Mouse (Mus musculus) intestine, embryonic 14.5 days (tissue): ENCODE data around the gene Itga5. TPM values are rescaled to one million over a fixed set of nuclear protein-coding genes. Genes with fewer than 3 reads are reported as not detected.

Experiments
- ATAC-seq: fragments of 200-750 bp; cut with Nextera tagmentation; replicated peaks from 2 replicates; pipeline ENCODE4 v1.8.0; 2017; ENCODE audit warnings: low read depth, moderate number of reproducible peaks, moderate TSS enrichment, moderate library complexity; ENCODE audit not compliant: low FRiP score, low TSS enrichment
- DNase-seq: peaks from one replicate; pipeline ENCODE4 v3.0.0-alpha.2; 2018; ENCODE audit warnings: low spot score
- H3K27ac ChIP-seq: fragments of 300-500 bp; sonication (generic); 2 replicates; pipeline ENCODE4 v1.5.1; 2014; ENCODE audit warnings: low read depth, mild to moderate bottlenecking, control low read depth
- H3K27me3 ChIP-seq: fragments of 300-500 bp; sonication (generic); replicated peaks from 2 replicates; pipeline ENCODE4 v1.6.1; 2014; ENCODE audit warnings: low read length, control low read depth; ENCODE audit not compliant: control insufficient read depth, insufficient read depth
- H3K36me3 ChIP-seq: fragments of 300-500 bp; sonication (generic); 2 replicates; pipeline ENCODE4 v1.6.1; 2014; ENCODE audit warnings: low read length, control low read depth; ENCODE audit not compliant: control insufficient read depth, insufficient read depth
- H3K4me1 ChIP-seq: fragments of 300-500 bp; sonication (generic); replicated peaks from 2 replicates; pipeline ENCODE4 v1.6.1; 2014; ENCODE audit warnings: low read length, control low read depth, mixed read lengths; ENCODE audit not compliant: control insufficient read depth, insufficient read depth
- H3K4me2 ChIP-seq: fragments of 300-500 bp; sonication (generic); 2 replicates; pipeline ENCODE4 v1.6.1; 2014; ENCODE audit warnings: low read length
- H3K4me3 ChIP-seq: fragments of 300-500 bp; sonication (generic); 2 replicates; pipeline ENCODE4 v1.5.1; 2014; ENCODE audit warnings: low read depth, low read length, control low read depth, mixed read lengths
- H3K9ac ChIP-seq: fragments of 300-500 bp; sonication (generic); 2 replicates; pipeline ENCODE4 v1.6.1; 2014; ENCODE audit warnings: mild to moderate bottlenecking, low read length
- H3K9me3 ChIP-seq: fragments of 300-500 bp; sonication (generic); 2 replicates; pipeline ENCODE4 v1.6.1; 2016; ENCODE audit warnings: low read length, control low read depth; ENCODE audit not compliant: control insufficient read depth
- WGBS: fragments of 180-500 bp; shearing (Covaris S2); extraction: QIAGEN DNeasy Blood & Tissue Kit; methylation state at CpG from one replicate; pipeline ENCODE4 v1.1.7; 2014; 5-methylcytosine and 5-hydroxymethylcytosine counted together
- polyA plus RNA-seq: library from polyadenylated mRNA; unstranded; fragments of >200 nt; fragmentation: Nextera tagmentation; extraction: Ambion mirVana; gene quantifications from 2 replicates; pipeline ENCODE4 v1.2.1, GENCODE M21; 2014

The Itga5 gene
- polyA plus RNA-seq, 1 experiment from 2014 or later: 64.9 TPM

GRCm38 (mm10) chr15:103323455-103324247, 42.9 kb downstream of the Itga5 start:
- Histone ChIP-seq H3K36me3 (peaks cover 6% of the 10 kb centered on the region; the same call in 1 of the 2 replicates), H3K9me3 (no peaks in the 10 kb centered on the region), H3K9ac (peak overlapping the region; percentile 69), H3K4me3 (peak overlapping the region; percentile 60), H3K4me2 (peak overlapping the region; percentile 91), H3K27me3 (no peaks in the 10 kb centered on the region), H3K27ac (peak overlapping the region; percentile 70), H3K4me1 (peaks cover 14% of the 10 kb centered on the region)
- DNase-seq: peak; percentile 94
- WGBS: 1% methylated on average over 39 of the region's 40 CpGs
- ATAC-seq: peak; percentile 97

- WGBS: 1% methylated on average over 26 of the region's 26 CpGs
- Histone ChIP-seq H3K9me3 (no peaks in the 10 kb centered on the region), H3K4me2 (peak overlapping the region; percentile 91), H3K27me3 (no peaks in the 10 kb centered on the region), H3K27ac (no peak overlapping the region), H3K36me3 (peaks cover 10% of the 10 kb centered on the region), H3K4me3 (peak overlapping the region; percentile 60), H3K4me1 (peaks cover 14% of the 10 kb centered on the region), H3K9ac (peak overlapping the region; percentile 69)
- ATAC-seq (peak; percentile 59), DNase-seq (peak; percentile 77)
Measured at GRCm38 (mm10) chr15:103323070-103323454, 43.5 kb downstream of the Itga5 start.

GRCm38 (mm10) chr15:103322396-103322795, 44.2 kb downstream of the Itga5 start:
- ATAC-seq (no peak), DNase-seq (no peak)
- Histone ChIP-seq H3K36me3 (peaks cover 17% of the 10 kb centered on the region), H3K4me1 (peaks cover 14% of the 10 kb centered on the region), H3K27me3 (no peaks in the 10 kb centered on the region), H3K4me3 (peak overlapping the region; percentile 60), H3K4me2 (peak overlapping the region; percentile 91), H3K9ac (no peak overlapping the region), H3K9me3 (no peaks in the 10 kb centered on the region), H3K27ac (no peak overlapping the region)
- WGBS: 57% methylated on average over 4 of the region's 4 CpGs

GRCm38 (mm10) chr15:103321076-103321475, 45.5 kb downstream of the Itga5 start:
- DNase-seq (no peak), ATAC-seq (no peak)
- Histone ChIP-seq H3K27me3 (no peaks in the 10 kb centered on the region), H3K4me2 (no peak overlapping the region), H3K4me1 (peaks cover 14% of the 10 kb centered on the region), H3K27ac (no peak overlapping the region), H3K36me3 (peaks cover 24% of the 10 kb centered on the region), H3K4me3 (no peak overlapping the region), H3K9ac (no peak overlapping the region), H3K9me3 (no peaks in the 10 kb centered on the region)
- WGBS: 56% methylated on average over 1 of the region's 1 CpGs

GRCm38 (mm10) chr15:103318201-103318816, 48.3 kb downstream of the Itga5 start:
- no peak overlapping the region for H3K4me2 ChIP-seq
- DNase-seq: no peak
- no peak overlapping the region for H3K27ac ChIP-seq
- H3K27me3 ChIP-seq: no peaks in the 10 kb centered on the region
- H3K36me3 ChIP-seq: peaks cover 24% of the 10 kb centered on the region
- peaks cover 25% of the 10 kb centered on the region for H3K4me1 ChIP-seq
- H3K9ac ChIP-seq: no peak overlapping the region
- H3K9me3 ChIP-seq: no peaks in the 10 kb centered on the region
- H3K4me3 ChIP-seq: no peak overlapping the region
- WGBS: 82% methylated on average over 3 of the region's 3 CpGs
- no peak for ATAC-seq

- H3K9ac ChIP-seq: no peak overlapping the region
- H3K4me1 ChIP-seq: peaks cover 23% of the 10 kb centered on the region
- 93% methylated on average over 8 of the region's 8 CpGs for WGBS
Measured at GRCm38 (mm10) chr15:103317731-103318130, 48.8 kb downstream of the Itga5 start.

GRCm38 (mm10) chr15:103317120-103317519, 49.4 kb downstream of the Itga5 start:
- Histone ChIP-seq H3K36me3 (peaks cover 24% of the 10 kb centered on the region), H3K27ac (no peak overlapping the region), H3K9ac (no peak overlapping the region), H3K4me1 (peaks cover 16% of the 10 kb centered on the region), H3K9me3 (no peaks in the 10 kb centered on the region), H3K4me3 (no peak overlapping the region), H3K27me3 (no peaks in the 10 kb centered on the region), H3K4me2 (no peak overlapping the region)
- ATAC-seq: no peak
- DNase-seq: no peak

More at GRCm38 (mm10) chr15:103317731-103318130, 48.8 kb downstream of the Itga5 start:
- Histone ChIP-seq H3K9me3 (no peaks in the 10 kb centered on the region), H3K27me3 (no peaks in the 10 kb centered on the region), H3K4me2 (no peak overlapping the region), H3K27ac (no peak overlapping the region), H3K4me3 (no peak overlapping the region), H3K36me3 (peaks cover 24% of the 10 kb centered on the region)
- ATAC-seq (no peak), DNase-seq (no peak)

- 71% methylated on average over 10 of the region's 10 CpGs for WGBS
- ATAC-seq: no peak
- no peak overlapping the region for H3K4me2 ChIP-seq
Measured at GRCm38 (mm10) chr15:103315979-103316776, 50.4 kb downstream of the Itga5 start.

More at GRCm38 (mm10) chr15:103315979-103316776, 50.4 kb downstream of the Itga5 start:
- H3K27me3 ChIP-seq: no peaks in the 10 kb centered on the region
- H3K9me3 ChIP-seq: no peaks in the 10 kb centered on the region
- DNase-seq: no peak
- H3K4me3 ChIP-seq: no peak overlapping the region
- H3K4me1 ChIP-seq: peaks cover 13% of the 10 kb centered on the region
- no peak overlapping the region for H3K9ac ChIP-seq
- peaks cover 24% of the 10 kb centered on the region for H3K36me3 ChIP-seq
- H3K27ac ChIP-seq: no peak overlapping the region
